Mouse (Mus musculus) olfactory bulb, adult 2 months (tissue): ENCODE measurements around the gene Slc32a1.

Experiments used
- CTCF ChIP-seq: fragments of 200-500 bp; IDR thresholded peaks from 2 replicates; pipeline ENCODE4 v1.5.1; 2012; ENCODE audit warnings: low read depth, mild to moderate bottlenecking, low read length, moderate library complexity; ENCODE audit not compliant: insufficient read depth
- POLR2A ChIP-seq: fragments of 200-500 bp; IDR thresholded peaks from 2 replicates; pipeline ENCODE4 v1.6.1; 2012; ENCODE audit warnings: mild to moderate bottlenecking, low read depth, low read length, moderate library complexity; ENCODE audit not compliant: insufficient read depth

DNA sequence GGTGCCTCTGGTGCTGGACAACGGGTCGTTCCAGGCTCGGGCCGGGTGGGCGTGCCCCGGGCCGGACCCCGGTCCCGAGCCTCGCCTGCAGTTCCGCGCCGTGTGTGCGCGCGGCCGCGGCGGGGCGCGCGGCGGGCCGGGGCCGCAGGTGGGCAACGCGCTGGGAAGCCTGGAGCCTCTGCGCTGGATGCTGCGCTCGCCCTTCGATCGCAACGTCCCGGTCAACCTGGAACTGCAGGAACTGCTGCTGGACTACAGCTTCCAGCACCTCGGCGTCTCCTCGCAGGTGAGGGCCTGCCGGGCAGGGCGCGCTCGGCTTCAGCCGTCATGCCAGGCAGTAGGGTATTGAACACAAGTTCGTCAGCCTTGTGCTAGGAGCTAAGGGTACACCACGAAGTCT lies 14.7 kb downstream of the Slc32a1 start:
- no peak for TF ChIP-seq CTCF
- TF ChIP-seq POLR2A: no peak
